Mouse (Mus musculus): ENCODE measurements at regions not wholly inside any gene's neighbourhood (a gene's known extent, or its start where the extent isn't known, plus 50 kb on each side); places are given as distances from the start of the nearest gene placed in this dataset.
A peak's percentile ranks its signal among the peaks of the same experiment; 100 is the strongest.

DNA sequence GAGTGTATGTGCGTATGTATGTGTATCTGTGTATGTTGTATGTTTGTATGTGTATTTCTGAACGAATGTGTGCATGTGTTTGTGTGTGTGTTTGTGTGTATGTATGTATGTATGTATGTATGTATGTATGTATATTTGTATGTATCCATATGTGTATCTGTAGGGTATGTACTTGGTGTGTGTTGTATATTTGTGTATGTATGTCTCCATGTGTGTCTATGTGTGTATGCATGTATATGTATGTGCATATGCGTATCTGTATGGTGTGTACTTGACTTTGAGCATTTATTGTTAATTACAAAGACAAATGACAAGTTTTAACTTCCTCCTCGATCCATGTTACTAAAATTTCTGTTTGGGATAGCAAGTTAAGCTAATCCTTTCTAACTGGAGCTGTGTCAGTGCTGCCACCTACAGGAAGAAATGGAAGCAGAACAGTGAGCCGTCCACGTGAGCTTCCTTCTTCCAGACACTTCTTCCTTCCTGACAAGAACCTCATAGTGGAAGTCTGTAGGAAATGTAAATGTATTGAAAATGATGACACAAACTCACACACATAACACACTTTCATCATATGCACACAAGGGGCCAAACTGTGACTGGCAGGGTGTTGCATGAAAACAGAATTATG, 268.4 kb upstream of the Rspo3 start:
- Histone ChIP-seq H3K27me3 (ENCODE audit: control insufficient read depth, insufficient read depth, low read length) (no peaks in the 10 kb centered on the region), H3K4me1 (ENCODE audit: control insufficient read depth, insufficient read depth, low read length) (no peaks in the 10 kb centered on the region), H3K4me3 (replicated peaks; ENCODE audit: insufficient read depth, low read depth, low read length) (no peak overlapping the region), H3K27ac (ENCODE audit: insufficient read depth, low read length) (no peak overlapping the region)
- peak; percentile 63 for TF ChIP-seq CTCF (IDR thresholded peaks at IDR 0.05; ENCODE audit: borderline replicate concordance, insufficient read depth, low read depth, low read length)
- TF ChIP-seq POLR2A (IDR thresholded peaks at IDR 0.05; ENCODE audit: borderline replicate concordance, insufficient read depth, low read length) = no peak
- DNase-seq = peak; percentile 26 to 28
- WGBS = 42% methylated on average over 6 of the region's 6 CpGs

DNA sequence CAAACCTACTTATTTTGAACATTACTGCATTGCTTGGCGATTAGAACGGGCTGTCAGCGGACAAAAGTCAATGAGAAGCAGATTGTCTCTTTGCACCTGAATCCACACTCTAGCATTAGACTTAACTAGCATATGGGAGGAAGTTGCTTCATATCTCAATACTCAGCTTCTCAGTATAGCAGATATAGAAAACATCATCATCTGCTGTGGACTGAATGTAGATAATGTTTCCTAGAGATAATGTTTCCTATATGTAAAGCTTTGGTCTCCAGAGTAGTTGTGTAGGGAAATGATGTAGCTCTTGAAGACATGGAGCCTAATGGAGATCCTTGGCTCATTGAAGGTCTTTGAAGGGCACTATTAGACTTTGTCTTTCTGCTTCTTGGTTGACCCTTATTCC, 267.0 kb upstream of the Rspo3 start:
- DNase-seq = no peak
- Histone ChIP-seq H3K27ac (ENCODE audit: insufficient read depth, low read length) (no peak overlapping the region), H3K4me1 (ENCODE audit: control insufficient read depth, insufficient read depth, low read length) (no peaks in the 10 kb centered on the region), H3K4me3 (replicated peaks; ENCODE audit: insufficient read depth, low read depth, low read length) (no peak overlapping the region), H3K27me3 (ENCODE audit: control insufficient read depth, insufficient read depth, low read length) (no peaks in the 10 kb centered on the region)
- WGBS = 97% methylated on average over 3 of the region's 3 CpGs
- TF ChIP-seq CTCF (IDR thresholded peaks at IDR 0.05; ENCODE audit: borderline replicate concordance, insufficient read depth, low read depth, low read length) (no peak), POLR2A (IDR thresholded peaks at IDR 0.05; ENCODE audit: borderline replicate concordance, insufficient read depth, low read length) (no peak)

DNA sequence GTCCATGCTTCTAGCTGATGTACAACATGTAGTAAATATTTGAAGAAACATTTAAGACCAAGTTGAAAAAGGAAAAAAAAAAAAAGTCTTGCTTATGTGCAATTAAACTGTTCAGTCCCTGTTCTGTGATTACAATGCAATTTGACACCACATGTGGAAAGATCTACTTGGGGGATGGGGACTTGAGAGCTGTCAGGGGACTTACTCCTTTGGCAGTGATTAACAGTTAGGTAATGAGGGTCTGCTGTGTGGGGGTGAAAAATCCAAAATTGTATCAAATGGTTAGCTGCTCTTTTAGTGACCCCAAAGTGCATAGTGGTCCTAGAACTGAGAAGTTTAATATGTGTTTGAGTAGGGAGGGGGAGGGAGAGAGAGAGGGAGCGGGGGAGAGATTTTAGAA, 259.0 kb upstream of the Rspo3 start:
- no peak for DNase-seq
- TF ChIP-seq POLR2A (IDR thresholded peaks at IDR 0.05; ENCODE audit: borderline replicate concordance, insufficient read depth, low read length) (no peak), CTCF (IDR thresholded peaks at IDR 0.05; ENCODE audit: borderline replicate concordance, insufficient read depth, low read depth, low read length) (no peak)
- 94% methylated on average over 1 of the region's 1 CpGs for WGBS
- Histone ChIP-seq H3K27me3 (ENCODE audit: control insufficient read depth, insufficient read depth, low read length) (no peaks in the 10 kb centered on the region), H3K27ac (ENCODE audit: insufficient read depth, low read length) (no peak overlapping the region), H3K4me3 (replicated peaks; ENCODE audit: insufficient read depth, low read depth, low read length) (no peak overlapping the region), H3K4me1 (ENCODE audit: control insufficient read depth, insufficient read depth, low read length) (no peaks in the 10 kb centered on the region)

DNA sequence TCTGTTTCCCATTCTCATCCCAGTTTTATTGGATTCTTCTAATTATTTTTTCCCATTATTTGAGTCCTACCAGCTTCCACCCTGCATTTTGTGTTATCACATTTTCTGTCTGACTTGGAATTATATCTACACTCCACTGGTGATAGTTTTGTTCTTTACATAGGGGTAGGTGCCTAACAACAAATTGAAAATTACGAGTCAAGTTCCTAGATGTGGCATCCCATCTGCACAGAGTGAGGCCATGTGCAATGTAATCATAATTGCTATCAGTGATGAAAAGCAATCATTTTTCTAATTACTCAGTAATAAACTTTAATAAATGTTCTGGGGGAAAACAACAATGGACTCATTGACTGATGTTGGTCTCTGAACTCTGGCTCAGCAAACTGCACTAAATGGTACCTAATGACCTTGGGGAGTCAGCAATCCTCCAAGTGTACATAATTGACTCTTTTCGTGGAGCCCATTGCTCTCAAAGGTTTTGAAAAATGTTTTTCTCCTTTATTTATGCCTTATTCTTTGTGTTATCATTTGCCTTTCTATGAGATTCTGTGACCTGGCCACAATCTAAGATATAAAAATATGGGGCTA, 250.6 kb upstream of the Rspo3 start:
- no peak for DNase-seq
- H3K4me3 ChIP-seq (replicated peaks; ENCODE audit: insufficient read depth, low read depth, low read length) = no peak overlapping the region
- H3K4me1 ChIP-seq (ENCODE audit: control insufficient read depth, insufficient read depth, low read length) = no peaks in the 10 kb centered on the region
- 80% methylated on average over 2 of the region's 2 CpGs for WGBS
- TF ChIP-seq POLR2A (IDR thresholded peaks at IDR 0.05; ENCODE audit: borderline replicate concordance, insufficient read depth, low read length) (no peak), CTCF (IDR thresholded peaks at IDR 0.05; ENCODE audit: borderline replicate concordance, insufficient read depth, low read depth, low read length) (no peak)
- H3K27ac ChIP-seq (ENCODE audit: insufficient read depth, low read length) = no peak overlapping the region
- no peaks in the 10 kb centered on the region for H3K27me3 ChIP-seq (ENCODE audit: control insufficient read depth, insufficient read depth, low read length)

DNA sequence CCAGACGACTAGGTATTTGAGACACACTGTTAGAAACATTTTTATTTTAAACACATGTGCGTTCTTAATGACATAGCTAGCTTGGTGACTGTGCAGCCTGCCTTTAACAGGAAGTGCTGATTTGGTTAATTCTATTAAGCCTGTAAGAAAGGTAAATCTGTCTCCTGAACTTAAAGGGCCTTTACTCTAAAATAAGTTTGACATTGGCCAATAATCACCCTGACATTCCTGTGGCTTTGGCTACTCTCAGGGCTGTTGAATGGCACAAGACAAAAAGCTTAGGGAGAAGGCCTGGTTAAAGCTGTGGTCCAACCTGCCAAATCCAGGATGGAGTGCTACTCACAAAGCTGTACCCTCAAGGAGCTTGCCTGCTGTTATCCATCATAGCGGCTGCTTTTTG, 201.0 kb upstream of the Rspo3 start:
- WGBS = 91% methylated on average over 3 of the region's 3 CpGs
- Histone ChIP-seq H3K4me1 (ENCODE audit: control insufficient read depth, insufficient read depth, low read length) (no peaks in the 10 kb centered on the region), H3K27ac (ENCODE audit: insufficient read depth, low read length) (no peak overlapping the region), H3K4me3 (replicated peaks; ENCODE audit: insufficient read depth, low read depth, low read length) (no peak overlapping the region), H3K27me3 (ENCODE audit: control insufficient read depth, insufficient read depth, low read length) (no peaks in the 10 kb centered on the region)
- TF ChIP-seq POLR2A (IDR thresholded peaks at IDR 0.05; ENCODE audit: borderline replicate concordance, insufficient read depth, low read length) (no peak), CTCF (IDR thresholded peaks at IDR 0.05; ENCODE audit: borderline replicate concordance, insufficient read depth, low read depth, low read length) (no peak)
- no peak for DNase-seq

DNA sequence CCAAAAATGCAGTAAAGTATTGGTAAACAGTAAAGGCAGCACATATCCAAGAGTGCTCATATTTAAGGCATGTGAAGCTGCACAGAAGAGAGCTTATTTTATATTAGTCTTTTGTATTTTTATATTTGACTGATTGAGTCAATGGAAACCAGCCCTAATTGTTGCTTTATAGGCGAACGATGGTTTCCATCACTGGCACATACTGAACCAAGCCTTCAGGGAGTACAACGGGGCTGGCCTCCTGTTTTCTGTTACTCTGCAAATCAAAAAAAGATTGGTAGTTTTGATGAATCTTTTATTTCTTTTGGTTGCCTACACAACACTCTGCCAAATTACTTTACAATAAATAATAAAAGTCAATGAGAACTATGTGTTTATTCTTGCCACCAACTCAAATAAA, 189.7 kb upstream of the Rspo3 start:
- no peak overlapping the region for H3K27ac ChIP-seq (ENCODE audit: insufficient read depth, low read length)
- H3K27me3 ChIP-seq (ENCODE audit: control insufficient read depth, insufficient read depth, low read length) = no peaks in the 10 kb centered on the region
- H3K4me1 ChIP-seq (ENCODE audit: control insufficient read depth, insufficient read depth, low read length) = no peaks in the 10 kb centered on the region
- H3K4me3 ChIP-seq (replicated peaks; ENCODE audit: insufficient read depth, low read depth, low read length) = no peak overlapping the region
- no peak for DNase-seq
- 94% methylated on average over 3 of the region's 3 CpGs for WGBS
- no peak for TF ChIP-seq CTCF (IDR thresholded peaks at IDR 0.05; ENCODE audit: borderline replicate concordance, insufficient read depth, low read depth, low read length)
- no peak for TF ChIP-seq POLR2A (IDR thresholded peaks at IDR 0.05; ENCODE audit: borderline replicate concordance, insufficient read depth, low read length)

DNA sequence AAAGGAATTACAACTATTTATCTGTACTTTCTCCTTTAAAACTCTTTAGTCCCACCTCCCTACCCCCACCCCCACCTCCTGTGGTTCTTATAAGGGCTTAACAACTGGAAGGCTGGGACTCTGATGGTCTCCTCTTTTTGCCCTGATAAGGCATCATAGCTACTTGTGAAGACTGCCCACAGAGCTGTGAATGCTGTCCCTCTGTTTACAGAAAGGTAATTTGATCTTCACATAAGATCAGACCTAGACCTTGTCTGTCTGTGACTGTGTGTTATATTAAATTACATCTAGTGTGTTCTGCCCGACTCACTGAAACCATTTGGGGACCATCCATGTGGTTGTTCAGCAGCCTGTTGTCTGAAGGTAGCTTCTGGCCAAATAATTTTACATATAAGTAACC, 175.3 kb upstream of the Rspo3 start:
- no peaks in the 10 kb centered on the region for H3K4me1 ChIP-seq (ENCODE audit: control insufficient read depth, insufficient read depth, low read length)
- WGBS = 44% methylated on average over 1 of the region's 1 CpGs
- no peaks in the 10 kb centered on the region for H3K27me3 ChIP-seq (ENCODE audit: control insufficient read depth, insufficient read depth, low read length)
- no peak for DNase-seq
- no peak overlapping the region for H3K27ac ChIP-seq (ENCODE audit: insufficient read depth, low read length)
- H3K4me3 ChIP-seq (replicated peaks; ENCODE audit: insufficient read depth, low read depth, low read length) = no peak overlapping the region
- no peak for TF ChIP-seq CTCF (IDR thresholded peaks at IDR 0.05; ENCODE audit: borderline replicate concordance, insufficient read depth, low read depth, low read length)
- TF ChIP-seq POLR2A (IDR thresholded peaks at IDR 0.05; ENCODE audit: borderline replicate concordance, insufficient read depth, low read length) = no peak

DNA sequence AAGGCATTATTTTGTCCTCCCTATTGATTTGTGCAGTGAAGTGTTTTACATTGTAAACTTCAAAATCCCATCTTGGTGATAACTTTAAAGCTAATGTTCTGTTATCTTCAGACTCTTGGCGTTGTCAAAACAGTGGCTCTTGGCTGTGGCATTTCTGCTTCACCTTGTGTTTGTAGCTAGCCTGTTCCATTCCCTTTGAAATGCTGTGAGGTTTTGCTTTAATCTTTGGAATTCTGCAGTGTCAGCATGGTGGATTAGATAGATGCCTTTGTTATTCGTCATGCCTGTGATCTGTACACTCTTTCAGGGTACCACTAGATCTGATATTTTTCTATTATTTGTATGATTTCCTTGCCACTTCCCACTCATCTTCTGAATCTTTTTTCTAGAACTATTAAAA, 173.0 kb upstream of the Rspo3 start:
- TF ChIP-seq CTCF (IDR thresholded peaks at IDR 0.05; ENCODE audit: borderline replicate concordance, insufficient read depth, low read depth, low read length) (no peak), POLR2A (IDR thresholded peaks at IDR 0.05; ENCODE audit: borderline replicate concordance, insufficient read depth, low read length) (no peak)
- Histone ChIP-seq H3K4me1 (ENCODE audit: control insufficient read depth, insufficient read depth, low read length) (no peaks in the 10 kb centered on the region), H3K27ac (ENCODE audit: insufficient read depth, low read length) (no peak overlapping the region), H3K4me3 (replicated peaks; ENCODE audit: insufficient read depth, low read depth, low read length) (no peak overlapping the region), H3K27me3 (ENCODE audit: control insufficient read depth, insufficient read depth, low read length) (no peaks in the 10 kb centered on the region)
- 59% methylated on average over 2 of the region's 2 CpGs for WGBS
- DNase-seq = no peak

All from cerebellum, adult 2 months (tissue).